Mouse (Mus musculus): ENCODE measurements at regions not wholly inside any gene's neighbourhood (a gene's known extent, or its start where the extent isn't known, plus 50 kb on each side); places are given as distances from the start of the nearest gene placed in this dataset.

- no peak for DNase-seq (ENCODE audit: low spot score)
Measured at GRCm38 (mm10) chr5:112634701-112635100, 57.7 kb upstream of the Sez6l start.

- peak; percentile 91 for DNase-seq (ENCODE audit: low spot score)
Measured at GRCm38 (mm10) chr5:112631766-112632165, 54.8 kb upstream of the Sez6l start.

GRCm38 (mm10) chr5:112629656-112630055, 52.7 kb upstream of the Sez6l start:
- DNase-seq (ENCODE audit: low spot score): no peak

GRCm38 (mm10) chr5:112628073-112628790, 51.2 kb upstream of the Sez6l start:
- no peak for DNase-seq (ENCODE audit: low spot score)

GRCm38 (mm10) chr5:112627305-112627704, 50.3 kb upstream of the Sez6l start:
- no peak for DNase-seq (ENCODE audit: low spot score)
